Mouse (Mus musculus): Measurements from ENCODE around the gene Mr1.
"Not testable (repeated sequence)": the region's sequence is repeated elsewhere in the genome, so short reads cannot be mapped to it uniquely, and the experiment has no call there.

Mr1 gene

DNA sequence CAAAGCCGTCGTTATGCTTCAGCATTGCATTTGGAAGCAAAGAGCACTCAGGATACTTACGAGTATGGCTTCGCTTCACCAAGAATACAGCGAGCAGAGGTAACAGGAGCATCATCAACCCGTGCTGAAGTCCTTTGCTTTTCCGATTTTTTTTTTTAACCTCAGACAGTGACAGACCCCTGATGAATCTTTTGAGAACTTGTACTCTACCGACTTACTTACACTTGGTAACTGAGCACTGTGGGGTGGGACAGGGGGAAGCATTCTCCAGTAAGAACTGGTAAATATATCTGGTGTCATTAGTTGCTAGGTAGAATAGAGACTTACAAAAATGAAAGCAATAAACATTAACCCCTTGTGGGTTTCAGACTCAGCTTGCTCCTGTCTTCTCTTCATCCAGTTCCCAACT, at the start of gene Mr1:
Gene Mr1 (minus strand): TSS at position 243 of the 409 bp plus-strand sequence.
- no peak for DNase-seq

DNA sequence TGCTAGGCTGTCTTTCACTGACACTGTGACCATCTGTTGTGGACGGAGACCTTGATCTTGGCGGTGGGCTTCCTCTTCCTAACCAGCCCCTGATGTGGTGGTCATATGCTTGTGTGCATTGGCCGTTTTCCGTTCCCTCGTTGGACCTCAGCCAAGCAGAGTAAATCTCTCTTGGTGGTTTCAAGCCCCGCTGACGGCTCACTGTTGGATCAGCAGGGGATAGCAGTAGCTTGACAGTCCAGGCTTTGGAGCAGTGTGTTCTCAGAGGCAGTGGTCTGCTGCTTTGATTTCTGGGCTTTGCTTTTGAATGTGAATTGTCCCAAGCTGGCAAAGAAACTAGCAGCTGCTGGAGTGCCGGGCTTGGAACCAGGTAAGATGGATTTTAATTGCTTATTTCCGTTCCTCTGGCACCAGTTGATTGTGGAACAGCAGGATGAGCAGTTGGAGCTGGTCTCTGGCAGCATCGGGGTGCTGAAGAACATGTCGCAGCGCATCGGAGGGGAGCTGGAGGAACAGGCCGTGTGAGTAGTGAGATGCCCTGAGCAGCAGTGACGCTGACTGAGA, 46.3 kb upstream of the Mr1 start:
- no peak for DNase-seq

DNA sequence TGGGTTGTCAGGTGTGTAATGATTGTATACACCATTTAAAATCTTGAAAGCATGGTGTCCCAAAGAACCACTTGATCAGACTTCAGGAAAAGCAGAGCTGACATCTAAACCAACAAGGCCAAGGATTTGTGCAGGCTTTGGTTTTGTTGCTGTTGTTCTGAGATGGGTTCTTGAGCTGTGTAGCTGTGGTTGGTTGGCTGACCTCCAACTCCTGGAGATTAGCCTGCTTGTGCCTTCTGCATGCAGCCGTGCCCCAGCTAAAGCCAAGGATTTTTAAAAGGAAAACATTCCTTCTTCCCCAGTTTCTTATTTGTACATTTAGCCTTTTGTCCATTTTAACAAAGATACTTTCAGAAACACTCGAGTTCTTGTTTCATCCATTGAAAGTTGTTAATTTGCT, 45.1 kb upstream of the Mr1 start:
- no peak for DNase-seq

DNA sequence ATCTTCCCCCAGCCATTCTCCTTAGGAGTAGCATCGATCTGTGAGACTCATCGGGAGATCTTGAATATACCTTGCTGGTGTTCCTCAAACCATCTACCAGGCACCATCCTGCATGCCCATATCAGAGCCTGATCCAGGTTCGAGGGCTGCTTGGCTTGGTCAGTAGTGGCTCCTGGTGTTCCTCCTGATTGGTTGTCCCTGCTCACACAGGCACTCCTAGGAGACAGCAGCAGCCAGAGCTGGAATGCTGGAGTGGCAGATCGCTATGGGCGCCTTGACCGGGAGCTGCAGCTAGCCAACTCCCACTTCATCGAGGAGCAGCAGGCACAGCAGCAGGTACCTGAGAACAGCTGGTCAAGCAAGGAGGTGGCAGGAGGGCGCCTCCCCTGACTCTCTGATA, 44.6 kb upstream of the Mr1 start:
- no peak for DNase-seq

DNA sequence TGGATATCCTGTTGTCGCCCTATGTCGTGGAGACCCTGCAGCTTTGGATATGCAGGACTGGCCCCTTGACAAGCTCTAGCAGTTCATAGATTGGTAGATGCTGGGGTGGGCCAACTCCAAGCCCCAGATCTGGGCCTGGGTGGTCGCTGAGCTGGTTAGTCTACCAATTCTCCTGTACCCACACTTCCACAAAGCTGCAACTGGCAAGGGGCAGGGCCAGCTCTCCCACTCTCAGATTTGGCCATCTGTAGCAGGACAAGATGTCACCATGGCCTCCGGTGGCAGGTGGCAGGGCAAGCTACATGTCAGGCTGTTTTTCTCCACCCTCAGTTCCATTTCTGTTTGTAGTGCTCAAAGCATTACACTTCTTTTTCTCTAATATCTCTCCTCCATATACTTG, 42.0 kb upstream of the Mr1 start:
- no peak for DNase-seq

DNA sequence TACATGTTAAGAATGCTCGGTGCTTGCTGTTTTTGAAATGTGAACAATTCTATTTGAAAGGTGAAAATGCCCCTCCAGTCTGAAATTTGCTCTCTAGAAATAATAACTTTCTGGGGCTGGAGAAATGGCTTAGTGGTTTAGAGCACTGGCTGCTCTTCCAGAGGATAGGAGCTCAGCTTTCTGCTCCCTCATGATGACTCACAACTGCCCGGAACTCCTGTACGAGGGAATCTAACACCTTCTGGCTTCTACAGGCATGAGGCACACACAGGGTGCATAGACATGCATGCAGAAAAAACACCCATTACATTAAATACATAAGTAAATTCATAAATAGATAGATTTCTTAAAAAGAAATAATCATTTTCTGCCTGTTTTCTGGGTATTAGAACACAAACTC, 37.6 kb upstream of the Mr1 start:
- DNase-seq = no peak

DNA sequence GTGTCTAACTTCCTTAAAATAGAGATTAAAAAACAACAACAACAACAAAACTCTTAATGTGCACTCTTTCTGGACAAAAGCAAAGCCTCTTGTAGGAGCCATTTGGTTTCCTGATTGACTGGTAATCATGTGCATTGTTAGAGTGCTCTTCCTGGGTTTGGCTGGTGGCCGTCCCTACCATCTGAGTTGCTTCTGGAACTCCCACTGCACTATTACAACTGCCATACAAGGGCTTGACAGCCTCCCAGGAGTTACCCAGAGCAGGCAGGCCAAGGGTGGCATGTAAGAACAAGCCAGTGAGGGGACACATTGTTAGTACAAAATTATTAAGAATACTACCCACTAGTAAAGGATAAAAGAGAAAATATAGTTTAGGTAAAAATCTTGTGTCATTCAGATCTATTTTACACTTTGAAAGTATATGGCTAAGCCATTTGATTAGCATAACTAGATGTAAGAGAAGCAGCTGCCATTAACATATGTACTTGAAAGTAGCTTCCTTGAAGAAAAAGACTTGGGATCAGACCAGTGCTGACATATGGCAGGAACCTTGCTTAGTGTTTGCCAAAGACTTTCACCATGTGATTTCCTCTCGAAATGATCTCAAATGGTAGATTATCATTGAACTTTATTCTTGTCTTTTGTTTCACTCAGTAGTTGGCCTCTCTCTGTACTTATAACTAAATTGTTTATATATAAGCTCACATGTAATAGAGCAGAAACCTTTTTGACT, 31.7 kb upstream of the Mr1 start:
- DNase-seq = no peak

DNA sequence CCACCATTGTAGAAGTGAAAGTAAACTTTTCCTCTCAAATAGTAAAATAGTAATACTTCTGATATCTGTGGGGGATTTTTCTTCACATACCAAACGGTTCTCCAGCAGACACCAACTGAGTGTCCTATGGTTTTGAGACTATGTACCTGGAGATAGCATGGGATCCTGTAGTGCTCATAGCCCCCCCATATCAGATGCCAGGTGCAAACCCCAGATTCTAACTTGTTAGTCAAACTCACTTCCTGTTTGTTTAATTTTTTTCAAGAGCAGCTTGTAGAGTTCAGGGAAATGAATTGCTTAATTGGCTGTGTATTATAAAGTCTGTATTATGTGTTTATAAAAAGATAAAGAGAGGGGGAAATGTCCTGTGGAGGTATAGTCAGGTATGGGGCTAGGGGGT, 27.8 kb upstream of the Mr1 start:
- no peak for DNase-seq

DNA sequence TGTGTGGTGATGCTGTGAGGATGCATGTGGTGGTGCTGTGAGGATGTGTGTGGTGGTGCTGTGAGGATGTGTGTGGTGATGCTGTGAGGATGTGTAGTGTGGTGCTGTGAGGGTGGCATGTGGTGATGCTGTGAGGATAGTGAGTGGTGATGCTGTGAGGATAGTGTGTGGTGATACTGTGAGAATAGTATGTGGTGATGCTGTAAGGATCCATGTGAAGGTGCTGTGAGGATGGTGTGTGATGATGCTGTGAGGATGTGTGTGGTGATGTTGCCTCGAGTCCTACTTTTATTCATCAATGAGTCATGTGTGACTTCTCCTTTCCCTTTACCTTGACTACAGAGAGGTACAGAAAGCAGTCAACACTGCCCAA, 27.0 kb upstream of the Mr1 start:
- DNase-seq = not testable (repeated sequence)

DNA sequence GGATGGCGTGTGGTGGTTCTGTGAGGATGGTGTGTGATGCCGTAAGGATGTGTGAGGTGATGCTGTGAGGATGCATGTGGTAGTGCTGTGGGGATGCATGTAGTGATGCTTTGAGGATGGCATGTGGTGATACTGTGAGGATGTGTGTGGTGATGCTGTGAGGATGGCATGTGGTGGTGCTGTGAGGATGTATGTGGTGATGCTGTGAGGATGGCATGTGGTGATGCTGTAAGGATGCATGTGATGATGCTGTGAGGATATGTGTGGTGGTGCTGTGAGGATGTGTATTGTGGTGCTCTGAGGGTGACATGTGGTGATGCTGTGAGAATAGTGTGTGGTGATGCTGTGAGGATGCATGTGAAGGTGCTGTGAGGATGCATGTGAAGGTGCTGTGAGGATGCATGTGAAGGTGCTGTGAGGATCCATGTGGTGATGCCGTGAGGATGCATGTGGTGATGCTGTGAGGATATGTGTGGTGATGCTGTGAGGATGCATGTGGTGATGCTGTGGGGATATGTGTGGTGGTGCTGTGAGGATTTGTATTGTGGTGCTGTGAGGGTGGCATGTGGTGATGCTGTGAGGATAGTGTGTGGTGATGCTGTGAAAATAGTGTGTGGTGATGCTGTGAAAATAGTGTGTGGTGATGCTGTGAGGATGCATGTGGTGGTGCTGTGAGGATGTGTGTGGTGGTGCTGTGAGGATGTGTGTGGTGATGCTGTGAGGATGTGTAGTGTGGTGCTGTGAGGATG, 26.5 kb upstream of the Mr1 start:
- no peak for DNase-seq

DNA sequence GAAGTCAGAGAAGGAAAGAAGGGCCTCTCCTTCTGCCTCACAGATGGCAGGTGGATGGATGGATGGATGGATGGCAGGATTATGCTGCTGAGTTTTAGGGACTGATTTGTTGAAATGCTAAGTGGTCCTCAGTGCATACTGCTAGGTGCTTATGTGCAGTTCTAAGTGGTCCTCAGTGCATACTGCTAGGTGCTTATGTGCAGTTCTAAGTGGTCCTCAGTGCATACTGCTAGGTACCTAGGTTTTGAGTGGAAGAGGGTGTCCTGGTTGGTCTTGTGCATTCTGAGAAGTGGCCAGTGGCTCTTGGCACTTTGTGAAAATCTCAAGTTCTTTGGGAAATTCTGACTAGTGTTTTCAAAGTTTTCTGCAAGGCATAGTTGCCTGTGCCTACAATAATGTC, 23.3 kb upstream of the Mr1 start:
- no peak for DNase-seq

DNA sequence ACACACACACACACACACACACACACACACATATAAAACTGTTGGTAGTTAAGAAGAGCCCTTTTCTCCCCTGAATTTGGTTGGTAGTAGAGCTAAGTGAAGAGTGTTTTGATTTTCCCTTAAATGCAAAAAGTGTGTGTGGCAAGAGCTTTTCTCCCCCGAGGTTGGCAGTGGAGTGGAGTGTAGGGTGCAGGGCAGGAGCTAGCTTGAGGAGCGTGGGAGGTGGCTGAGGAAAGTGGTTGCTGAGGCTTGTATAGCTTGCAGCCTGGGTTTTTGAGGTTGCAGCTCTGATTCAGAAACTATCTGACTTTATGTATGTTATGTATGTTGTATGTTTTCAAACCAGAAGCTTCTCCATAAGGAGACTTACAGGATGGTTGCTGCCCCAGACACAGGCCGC, 20.8 kb upstream of the Mr1 start:
- no peak for DNase-seq

DNA sequence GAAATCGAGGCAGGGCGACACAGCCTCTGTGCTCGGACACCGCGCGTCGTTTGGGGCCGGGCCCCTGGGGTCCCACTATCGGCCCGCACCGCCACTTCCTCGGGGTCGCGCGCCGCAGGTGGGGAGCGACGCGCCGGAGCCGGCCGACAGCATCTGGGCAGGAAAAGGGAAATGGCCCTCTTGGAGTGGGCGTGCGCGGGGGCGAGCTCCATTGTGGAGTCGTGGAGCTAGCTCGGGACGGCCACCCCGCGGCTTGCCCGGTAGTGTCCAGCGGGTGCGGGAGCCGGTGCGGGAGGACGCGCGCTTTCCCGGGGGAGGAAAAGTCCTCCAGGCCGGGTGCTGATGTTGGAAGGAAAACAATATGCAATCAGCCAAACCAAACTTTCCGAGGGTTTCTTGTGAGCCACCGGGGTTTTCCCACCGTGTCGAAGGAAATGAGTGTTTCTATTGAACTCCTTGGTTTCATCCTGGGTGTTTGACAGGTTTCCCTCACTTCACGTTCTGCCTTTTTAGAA, 12.4 kb upstream of the Mr1 start:
- DNase-seq = no peak

DNA sequence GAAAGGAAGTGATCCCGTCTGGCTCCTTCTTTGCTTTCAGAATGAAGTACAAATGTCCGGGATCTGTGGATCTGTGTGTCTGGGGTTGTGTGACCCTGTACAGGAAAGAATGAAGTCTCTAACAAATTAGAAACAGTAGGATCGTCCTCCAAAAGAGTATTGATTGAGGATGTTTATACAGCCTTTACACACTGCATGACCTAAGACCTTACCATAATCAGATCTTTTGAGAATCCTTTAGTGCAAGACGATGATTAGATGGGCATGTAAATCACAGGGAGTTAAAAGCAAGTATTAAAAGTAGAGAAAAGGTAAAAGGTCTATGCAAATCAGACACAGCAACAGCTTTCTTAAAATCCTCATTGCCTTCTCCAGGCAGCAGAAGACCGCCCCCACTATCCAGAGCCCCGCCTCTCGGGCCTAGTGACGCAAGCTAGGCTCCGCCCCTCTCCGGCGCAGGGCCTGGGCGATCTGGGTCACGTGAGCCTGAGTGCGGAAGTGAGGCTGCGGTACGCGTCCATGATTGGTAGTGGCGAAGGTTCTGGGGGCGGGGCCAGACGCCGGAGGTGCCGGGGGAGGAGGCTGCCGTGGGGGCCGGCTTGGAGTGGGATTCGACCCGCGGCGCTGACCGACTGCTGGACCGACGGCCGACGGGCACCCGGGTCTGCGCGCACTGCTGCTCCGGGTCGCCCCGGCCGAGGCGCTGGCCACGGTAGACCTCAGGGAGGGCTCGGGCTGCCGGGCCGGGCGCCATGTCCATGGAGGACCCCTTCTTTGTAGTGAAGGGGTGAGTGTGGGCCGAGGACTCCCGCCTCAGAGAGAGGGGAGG, 11.7 kb upstream of the Mr1 start, which contains the start of gene Stx6:
Gene Stx6 (plus strand): TSS at position 575 of the 829 bp plus-strand sequence.
- DNase-seq = peak; percentile 97

DNA sequence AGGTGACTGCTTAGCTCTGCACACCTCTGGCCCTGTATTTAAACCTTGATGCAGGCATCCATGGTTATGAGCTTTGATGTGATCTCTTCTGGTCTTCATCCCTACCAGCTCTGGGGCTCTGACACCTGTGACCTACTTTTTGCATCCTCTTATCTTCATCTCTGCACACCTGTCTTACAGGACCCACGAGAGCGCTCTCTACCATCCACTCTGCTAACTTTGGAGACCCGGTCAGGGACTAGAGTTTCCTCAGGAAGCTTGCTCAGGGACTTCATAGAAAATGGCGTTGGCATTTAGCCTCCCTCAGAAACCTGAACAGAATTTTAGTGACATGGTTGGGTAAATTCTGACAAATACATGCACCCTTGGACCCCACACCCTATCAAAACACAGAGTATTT, 7.3 kb upstream of the Mr1 start:
- no peak for DNase-seq

DNA sequence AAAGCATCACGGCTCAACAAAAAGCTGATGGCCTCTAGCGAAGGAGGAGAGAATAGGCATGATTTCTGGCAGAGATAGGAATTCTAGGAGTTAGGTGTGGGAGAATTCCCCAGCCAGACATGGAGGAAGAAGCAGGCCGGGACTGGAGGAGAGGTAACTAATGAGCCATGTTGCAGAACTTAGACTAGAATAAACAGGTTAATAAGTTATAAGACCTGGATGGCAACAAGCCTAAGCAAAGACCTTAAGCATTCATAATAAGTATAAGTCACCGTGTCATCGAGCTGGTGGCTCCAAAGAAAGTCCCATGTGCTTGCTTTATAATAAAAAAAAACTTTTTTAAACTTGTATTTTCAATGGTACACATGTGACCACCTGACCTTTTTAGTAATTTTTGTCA, 4.2 kb upstream of the Mr1 start:
- no peak for DNase-seq

DNA sequence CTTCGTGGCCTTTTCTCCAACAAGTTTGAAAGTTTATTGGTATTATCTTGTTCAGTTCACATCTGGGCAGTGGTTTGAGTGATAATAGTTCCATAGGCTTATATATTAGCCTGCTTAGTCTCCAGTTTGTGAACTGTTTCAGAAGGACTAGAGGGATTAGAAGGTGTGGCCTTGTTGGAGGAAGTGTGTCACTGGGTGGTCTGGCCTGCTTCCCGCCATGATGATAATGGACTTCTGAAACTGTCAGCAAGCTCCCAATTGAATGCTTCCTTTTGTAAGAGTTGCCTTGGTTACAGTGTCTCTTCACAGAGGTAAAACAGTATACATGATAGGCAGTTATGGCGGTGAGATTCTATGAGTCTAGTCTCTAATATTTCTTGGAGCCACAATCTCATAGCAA, 2.8 kb upstream of the Mr1 start:
- no peak for DNase-seq

DNA sequence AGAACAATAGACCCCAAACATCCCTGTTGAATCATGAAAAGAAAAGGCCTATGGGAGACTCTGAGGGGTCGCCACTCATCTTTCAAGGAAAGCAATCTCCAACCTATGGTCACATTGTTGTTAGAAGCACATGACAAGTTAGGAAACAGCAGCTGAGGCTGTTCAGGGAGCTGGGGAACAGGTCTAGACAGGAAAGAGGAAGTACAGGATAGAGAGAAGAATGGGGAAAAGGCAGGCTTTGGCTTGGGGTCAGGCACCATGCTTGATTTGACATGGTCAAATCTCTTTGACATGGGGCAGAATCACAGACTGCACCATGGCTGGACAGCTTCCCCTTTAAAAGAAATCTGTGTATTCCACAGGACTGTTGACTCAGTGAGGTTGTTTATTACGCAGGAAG, 614 bp upstream of the Mr1 start:
- no peak for DNase-seq

DNA sequence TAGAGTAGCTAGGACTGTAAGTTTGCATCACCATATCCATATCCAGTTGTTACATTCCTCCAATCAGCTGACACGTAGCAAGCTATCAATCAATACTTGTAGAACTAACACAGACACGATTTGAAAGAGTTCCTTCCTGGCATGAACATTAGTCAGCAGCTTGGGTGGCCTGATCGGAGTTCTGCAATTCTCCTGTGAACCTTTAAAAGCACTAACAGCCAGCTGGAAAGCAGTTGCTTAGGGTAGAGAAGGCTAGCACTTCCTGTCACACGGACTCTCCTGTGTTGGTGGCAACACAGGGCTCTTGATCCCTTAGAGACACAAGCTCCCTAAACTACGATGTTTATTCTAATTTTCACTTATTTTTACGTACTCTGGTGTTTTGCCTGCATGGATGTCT, 994 bp downstream of the Mr1 start:
- DNase-seq = no peak

DNA sequence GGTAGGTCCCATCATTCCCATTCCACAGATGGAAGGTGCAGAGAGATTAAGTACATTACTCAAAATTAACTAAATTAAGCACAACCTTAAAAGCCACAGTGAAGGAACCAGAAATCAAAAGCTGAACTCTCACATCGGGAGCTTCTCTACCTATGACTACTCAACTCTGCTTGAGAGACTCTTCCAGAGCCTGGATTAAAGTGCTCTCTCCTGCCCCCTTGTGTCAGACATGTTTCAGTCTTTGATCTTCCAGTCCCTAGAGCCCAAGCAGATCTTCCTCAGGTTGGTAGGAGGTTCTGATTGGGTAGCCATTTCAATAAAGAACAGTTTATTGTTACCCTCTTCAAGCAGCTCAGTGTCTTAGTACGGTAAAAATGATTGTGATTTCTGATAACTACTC, 6.5 kb downstream of the Mr1 start:
- DNase-seq = peak; percentile 68

DNA sequence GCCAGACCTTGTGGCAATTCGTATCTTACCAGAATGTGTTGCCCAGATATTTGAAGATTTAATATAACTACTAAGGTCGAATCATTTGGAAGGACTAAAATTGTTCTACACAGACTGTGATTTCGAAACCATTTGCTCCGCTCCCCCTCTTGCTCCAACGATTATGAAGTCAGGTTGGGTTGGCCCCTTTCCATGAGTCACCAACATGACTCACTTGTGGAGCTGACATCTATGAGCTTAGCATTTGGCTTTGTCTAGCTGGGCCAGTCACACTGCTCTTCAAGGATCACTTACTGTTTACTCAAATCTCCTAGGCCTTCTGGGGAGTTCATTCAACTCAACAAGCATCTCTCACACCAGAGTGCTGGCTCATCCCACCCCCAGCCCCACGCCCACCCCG, 7.8 kb downstream of the Mr1 start:
- no peak for DNase-seq

DNA sequence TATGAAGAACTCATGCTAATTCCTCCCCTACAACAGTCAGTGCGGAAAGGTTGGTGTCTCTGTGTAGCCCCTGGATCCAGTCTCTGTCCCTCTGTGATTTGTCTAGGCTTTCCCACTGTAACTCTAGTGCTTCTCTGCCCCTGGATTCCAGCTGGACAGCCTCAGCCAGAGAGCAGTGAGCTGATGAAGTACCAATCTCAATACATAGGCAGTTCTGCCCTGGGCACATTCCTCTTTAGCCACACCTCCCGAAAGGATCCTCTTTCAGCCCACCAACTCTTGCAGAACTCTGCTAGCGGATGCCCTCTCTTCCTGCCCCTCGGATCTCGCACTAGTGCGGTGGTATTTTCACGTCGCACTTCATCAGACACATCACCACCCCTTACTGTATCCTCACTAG, 11.7 kb downstream of the Mr1 start:
- no peak for DNase-seq

DNA sequence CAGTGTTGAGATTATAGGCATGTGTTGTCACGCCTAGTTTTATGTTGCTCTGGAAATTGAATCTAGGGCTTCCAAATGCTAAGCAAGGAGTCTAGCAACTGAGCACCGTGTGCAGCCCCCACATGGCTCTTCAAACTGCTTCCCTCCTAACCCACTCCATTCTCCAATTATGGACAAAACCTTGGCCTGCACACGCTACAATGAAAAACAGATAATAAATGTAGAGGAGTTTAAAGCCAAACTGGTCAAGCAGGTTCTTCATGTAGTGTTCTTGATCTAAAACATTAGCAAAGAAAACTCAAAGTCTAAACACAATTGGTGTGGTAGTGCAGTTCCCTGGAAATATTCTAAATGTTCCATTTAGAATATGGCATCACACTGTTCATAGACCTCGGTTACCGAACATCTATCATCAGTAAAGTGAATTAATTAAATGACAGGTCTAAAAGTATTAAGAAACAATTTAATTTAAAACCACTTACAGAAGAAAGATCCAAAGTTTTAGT, 19.1 kb downstream of the Mr1 start:
- DNase-seq = no peak

Measured in cerebellum, adult 11 months (tissue).